Mouse (Mus musculus): ENCODE data around the gene Cenpt. TPM values are rescaled to one million over a fixed set of nuclear protein-coding genes. Genes with fewer than 3 reads are reported as not detected.

Gene Cenpt
- 1 to 10 TPM in 1 of 4 experiments, under 1 TPM in 3; 0.31 to 1.4 (median 0.72) TPM for total RNA-seq (2022)

DNA sequence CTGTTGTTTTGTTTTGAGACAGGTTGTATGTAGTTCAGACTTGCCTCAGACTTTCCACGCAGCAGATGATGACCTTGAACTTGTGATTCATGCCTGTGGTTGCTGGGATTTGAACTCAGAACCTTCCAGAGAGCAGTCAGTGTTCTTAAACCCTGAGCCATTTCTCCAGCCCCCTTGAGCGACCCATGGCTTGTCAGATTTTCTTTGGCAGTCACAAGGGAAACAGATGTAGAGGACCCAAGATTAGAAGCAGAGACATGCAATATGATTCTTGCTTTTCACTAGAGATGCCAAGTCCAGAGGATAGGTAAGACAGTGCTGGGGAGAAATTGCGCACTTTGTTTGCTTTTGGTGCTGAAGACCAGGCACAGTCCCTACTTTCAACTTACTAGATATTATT lies at the start of gene Cenpt:
Gene Cenpt (minus strand): TSS at position 101 of the 400 bp plus-strand sequence.
- DNase-seq (ENCODE audit: low spot score in 2 of 2): no peak

DNA sequence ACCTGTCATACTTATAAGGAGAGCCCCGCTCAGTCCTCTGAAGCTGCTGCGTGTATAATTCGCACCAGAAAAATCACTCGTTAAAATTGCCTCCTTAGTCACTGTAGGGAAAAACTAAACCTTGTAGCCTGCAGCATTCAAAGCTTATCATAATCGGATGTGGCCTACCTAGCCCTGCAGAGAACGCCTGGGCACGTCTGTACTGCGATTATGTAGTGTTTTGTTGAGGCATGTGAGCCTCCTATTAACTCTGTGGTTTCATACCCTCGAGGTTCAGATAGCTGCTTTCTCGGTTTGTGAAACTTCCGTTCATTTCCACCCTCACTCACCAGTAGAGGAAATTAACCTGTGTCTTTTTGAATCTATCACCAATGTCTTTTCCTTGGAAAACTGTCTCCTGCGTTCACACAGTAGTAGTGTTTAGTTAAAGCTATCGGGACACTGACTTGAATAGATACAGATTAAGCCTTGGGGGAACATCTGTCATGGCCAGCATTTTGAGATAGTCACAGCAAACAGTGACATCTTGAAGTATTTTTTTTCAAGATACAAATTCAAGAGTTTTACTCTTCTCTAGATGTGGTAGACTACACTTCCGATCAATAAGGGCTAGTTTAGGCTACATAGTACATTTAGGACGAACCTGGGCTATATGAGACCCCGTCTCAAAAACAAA lies 48.0 kb upstream of the Cenpt start:
- DNase-seq (ENCODE audit: low spot score in 2 of 2): no peak

DNA sequence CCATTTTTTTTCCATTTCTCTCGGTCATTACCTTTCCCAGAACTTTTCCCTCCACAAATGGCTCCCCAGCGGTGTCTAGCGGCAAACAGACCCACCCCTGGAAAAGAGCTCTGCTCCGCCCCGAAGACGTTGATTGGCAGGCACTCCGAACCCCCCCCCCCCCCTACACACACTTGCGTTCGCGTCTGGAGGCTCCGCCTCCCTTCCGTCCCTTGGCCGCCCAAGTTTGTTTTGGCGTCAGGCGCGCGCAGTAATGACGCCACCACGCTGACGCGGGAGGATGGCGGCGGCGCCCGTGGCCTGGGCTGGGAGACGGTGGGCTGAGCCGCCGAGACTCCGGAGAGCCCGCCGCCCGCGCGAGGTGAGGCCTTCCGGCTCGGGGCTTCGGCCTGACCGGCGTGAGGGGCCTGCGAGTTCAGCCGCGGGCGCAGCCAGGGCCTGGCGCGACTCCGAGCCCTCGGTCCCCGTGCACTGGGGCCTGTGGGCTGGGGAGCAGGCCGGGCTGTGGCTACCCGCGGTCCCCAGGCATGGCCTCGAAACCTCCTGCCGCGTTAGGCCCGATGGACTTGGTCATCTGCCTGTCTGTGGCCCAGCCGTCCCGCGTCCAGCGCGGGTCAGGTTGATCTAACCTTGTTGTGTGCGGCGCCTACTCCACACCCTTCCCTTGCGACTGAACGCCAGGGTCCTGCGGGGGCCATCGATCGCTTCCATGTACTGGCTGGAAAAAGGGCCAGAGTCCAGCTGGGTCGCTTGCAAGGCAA lies 47.3 kb upstream of the Cenpt start, which contains the start of gene Pskh1:
Gene Pskh1 (plus strand): TSS at position 262 of the 761 bp plus-strand sequence.
- peak; percentile 78 to 86 for DNase-seq (ENCODE audit: low spot score in 2 of 2)

DNA sequence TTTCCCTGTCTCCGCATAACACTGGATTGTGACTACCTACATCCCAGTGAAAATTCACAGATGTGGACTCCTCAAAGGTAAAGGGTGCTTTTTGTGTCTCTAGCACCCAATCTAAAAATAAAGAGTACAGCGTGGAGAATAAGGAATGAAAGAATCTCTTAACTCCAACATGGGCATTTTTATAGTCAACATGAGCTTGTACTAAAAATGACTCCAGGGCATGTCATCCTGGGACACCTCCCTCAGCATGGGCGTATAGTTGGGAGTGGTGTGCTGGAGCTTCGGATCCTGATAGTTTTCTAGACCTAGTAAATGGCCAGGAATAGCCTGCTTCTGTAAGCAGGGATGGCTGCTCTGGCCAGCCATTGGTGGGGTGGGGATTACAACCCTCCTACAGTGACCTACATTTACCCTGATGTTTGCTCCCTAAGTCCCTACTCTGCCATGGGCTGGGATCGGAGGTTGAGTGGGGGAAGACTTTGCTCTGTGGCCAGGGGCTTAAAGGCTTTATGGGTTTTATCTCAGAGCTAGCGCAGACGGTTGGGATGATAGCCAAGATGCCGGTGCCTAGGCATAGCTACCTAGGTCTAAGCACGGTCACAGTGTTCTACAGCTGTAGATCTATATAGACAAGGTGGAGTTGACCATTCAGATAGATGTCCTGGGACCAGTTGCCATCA lies 44.9 kb upstream of the Cenpt start:
- no peak for DNase-seq (ENCODE audit: low spot score in 2 of 2)

DNA sequence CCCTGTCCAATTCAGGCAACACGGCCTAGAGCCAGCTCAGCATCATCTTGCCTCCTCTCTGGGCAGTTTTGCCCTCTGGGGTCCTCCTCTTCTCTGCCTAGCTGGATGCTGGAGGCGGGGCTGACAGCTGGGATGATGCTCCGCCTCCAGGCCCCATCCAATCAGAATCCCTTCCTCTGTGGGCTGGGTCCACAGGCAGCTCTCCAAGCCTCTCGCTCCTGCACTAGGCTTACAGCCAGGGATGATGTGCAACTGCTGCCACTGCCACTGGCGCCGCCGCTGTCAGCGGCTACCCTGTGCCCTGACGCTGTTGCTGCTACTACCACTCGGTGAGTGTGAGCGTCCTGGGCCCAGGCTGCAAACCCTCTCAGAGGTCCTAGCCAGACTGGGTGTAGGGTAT lies 40.3 kb upstream of the Cenpt start, which contains the start of gene Nrn1l:
Gene Nrn1l (plus strand): TSS at position 229 of the 400 bp plus-strand sequence.
- DNase-seq (ENCODE audit: low spot score in 2 of 2): peak; percentile 40 to 61

DNA sequence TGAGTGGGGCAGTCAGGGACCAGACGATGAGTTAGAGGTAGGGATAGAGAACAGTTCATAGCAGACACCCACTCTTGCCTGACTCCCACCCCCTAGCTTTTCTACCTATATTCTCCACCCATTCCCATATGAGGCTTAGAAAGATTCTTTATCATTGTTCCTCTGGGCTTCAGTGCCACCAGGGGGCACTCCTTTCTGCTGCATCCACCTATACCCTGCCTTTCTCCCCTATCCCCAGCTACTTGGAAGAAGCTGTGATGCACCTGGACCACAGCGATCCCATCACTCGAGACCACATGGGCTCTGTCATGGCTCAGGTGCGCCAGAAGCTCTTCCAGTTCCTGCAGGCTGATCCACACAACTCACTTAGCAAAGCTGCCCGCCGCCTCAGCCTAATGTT lies 39.4 kb upstream of the Cenpt start:
- no peak for DNase-seq (ENCODE audit: low spot score in 2 of 2)

DNA sequence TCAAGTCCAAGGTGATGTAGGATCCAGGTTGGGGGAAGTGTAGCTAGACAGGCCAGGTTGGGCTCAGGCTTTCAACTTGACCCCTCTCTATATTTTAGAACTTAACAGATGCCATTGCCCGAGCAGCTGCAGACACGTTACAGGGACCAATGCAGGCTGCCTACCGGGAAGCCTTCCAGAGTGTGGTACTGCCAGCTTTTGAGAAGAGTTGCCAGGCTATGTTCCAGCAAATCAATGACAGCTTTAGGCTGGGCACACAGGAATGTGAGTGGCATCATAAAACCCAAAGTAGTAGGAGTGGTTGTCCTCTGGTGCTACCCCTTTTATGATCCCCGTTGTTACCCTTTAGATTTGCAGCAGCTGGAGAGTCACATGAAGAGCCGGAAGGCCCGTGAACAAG lies 37.8 kb upstream of the Cenpt start:
- peak; percentile 22 to 53 for DNase-seq (ENCODE audit: low spot score in 2 of 2)

DNA sequence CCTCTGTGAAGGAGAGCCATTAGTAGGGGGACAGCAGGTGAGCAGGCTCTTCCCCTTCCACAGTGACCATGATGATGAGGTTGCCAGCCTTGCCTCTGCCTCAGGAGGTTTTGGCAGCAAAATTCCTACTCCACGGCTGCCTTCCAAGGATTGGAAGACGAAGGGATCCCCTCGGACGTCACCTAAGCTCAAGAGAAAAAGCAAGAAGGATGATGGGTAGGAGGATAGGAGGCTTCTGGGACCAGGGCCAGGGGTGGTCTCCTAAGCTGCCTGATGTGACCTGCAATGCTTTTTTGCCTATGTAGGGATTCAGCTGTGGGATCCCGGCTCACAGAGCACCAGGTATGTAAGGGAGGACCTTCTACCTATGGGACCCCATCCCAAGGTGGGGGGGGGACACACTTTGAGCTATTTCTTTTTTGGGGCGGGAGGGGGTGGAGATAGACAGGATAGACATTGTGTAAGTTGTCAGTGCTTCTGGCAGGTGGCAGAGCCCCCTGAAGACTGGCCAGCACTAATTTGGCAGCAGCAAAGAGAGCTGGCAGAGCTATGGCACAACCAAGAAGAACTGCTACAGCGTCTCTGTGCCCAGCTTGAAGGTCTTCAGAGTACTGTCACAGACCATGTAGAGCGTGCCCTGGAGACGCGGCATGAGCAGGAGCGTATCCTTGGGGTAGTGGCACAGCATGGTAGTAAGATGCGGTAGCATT lies 36.8 kb upstream of the Cenpt start:
- DNase-seq (ENCODE audit: low spot score in 2 of 2): no peak

DNA sequence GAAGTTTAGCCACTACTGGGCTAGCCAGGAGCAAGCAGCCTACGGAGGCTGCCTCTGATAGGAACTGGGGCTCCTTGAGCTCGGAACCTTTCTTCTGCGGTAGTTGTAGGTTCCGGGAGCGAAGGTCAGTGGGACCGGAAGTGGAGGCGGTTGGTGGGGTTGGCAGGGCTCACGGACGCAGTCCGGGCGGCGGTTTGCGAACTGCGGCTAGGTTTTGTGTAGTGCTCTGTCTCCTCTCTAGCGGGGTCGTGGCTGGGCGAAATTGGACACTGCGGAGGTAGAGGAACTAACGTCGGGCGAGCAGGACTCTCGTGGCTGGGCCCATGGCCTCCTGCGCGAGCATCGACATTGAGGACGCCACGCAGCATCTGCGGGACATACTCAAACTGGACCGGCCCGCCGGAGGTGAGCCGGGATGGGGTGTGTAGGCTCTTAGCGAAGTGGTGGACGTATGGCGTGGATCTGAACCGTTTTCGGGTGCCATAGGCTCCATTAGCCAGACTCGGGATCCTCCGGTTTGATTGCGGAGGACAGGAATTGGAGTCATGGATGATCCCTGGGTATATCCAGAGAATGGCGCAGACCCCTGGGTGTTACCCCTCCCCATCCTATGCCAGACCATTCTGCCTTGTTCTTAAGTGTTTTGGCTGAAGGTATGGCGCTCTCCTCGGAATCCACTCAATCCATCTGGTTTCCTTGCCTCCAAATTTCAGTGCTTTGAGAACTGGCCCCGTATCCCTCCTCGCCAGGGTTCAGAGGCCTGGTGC lies 27.9 kb upstream of the Cenpt start, which contains the start of gene Edc4:
Gene Edc4 (plus strand): TSS at position 128 of the 767 bp plus-strand sequence.
- peak; percentile 70 to 76 for DNase-seq (ENCODE audit: low spot score in 2 of 2)

DNA sequence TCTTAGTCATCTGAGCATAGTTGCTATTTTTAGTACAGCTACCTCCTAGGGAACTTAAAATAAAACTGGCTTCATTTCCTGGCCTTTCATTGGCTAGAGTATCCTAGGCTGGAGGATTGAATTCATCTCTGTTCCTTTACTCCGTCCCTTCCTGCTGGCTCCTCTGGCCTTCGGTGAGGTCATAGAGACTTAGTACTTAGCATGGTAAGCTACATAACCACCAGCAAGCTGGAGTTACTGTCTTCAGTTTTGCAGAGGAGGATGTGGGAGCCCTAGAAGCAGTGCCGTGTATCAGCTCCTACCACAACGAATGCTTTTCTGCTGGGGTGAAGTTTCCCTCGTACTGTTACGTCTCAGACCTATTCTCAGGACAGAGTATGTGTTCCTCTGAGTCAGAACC lies 21.2 kb upstream of the Cenpt start:
- peak; percentile 37 to 51 for DNase-seq (ENCODE audit: low spot score in 2 of 2)

DNA sequence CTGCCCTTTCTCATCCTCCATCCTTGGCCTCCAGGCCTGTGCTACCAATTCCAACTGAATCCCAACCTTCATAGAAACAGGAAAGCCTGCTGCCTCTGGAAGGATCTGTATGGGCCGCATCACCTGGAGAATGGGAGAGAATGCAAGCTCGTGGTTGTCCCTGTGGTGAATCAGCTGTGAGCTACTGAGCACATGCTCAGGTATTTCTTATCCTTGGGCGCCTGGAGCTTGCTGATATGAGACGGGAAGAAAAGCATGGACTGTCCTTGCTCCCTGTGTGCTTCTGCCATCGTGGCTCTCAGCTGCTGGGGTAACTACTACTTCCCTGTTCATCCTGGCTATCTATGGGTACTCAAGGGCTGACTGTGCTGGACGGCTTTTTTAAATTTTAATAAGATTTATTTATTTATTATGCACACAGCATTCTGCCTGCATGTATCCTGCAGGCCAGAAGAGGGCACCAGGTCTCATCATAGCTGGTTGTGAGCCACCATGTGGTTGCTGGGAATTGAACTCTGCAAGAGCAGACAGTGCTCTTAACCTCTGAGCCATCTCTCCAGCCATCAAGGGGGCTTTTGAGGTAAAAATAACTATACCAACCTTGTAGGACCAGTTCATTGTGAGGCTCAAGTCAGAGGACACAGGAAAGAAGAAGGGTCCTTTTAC lies 13.4 kb upstream of the Cenpt start:
- no peak for DNase-seq (ENCODE audit: low spot score in 2 of 2)

DNA sequence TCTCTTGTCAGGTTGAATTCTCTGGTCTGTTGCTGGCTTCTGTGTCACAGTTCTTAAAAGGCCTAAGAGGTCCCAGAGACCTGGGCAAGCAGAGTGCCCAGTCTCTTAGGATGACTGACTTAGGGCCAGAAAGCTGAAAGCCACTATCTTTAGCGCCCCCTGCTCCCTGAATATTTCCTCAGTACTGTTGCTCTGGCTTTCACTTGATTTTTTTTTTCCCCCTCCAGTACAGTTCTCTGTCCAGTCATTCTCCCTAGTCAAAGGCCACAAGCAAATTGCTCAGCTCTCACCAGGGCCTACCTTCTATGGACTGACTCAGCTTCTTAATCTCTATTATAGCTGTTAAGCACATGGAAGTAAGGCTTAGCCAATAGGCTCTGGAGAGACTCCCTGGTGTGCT lies 8.9 kb upstream of the Cenpt start:
- no peak for DNase-seq (ENCODE audit: low spot score in 2 of 2)

DNA sequence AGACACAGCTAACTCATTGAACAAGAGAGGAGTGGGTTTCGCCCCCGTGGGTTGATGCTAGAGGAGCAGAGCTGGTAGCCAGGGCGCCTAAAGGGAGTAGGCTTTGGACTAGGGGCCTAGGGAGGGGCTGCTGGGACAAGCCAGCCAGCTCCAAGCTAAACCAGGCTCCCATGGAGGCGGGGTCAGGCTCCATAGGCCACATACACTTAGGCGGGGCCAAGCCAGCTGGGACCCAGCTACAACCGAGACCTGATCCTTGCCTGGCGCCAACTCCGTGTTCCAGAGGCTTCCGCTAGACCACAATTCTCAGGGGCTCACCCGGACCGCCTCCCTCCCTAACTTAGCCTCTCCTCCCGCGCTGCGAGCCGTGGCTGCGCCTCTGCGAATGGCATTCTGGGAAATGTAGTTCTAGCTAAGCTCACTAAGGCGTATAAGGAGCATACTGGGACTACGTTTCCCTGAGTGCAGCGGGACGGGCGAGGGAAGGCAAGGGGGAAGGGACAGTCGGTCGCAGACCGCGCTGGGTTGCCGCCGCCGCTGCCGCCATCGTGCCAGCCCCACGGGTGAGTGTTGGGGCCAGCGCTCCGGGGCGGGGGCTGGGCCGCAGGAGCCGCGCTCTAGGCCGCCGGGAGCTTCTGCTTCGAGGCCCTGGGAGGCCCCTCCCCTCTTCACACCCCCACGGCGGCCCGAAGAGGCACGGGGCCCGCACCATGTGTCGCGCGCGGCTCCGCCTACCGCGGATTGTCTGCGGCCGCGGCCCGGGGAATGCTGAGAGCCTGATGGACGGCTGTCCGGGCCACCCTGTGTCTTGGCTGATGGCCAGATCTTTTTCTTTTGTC lies 7.3 kb upstream of the Cenpt start, which contains the start of gene Nutf2:
Gene Nutf2 (plus strand): TSS at position 438 of the 839 bp plus-strand sequence.
- DNase-seq (ENCODE audit: low spot score in 2 of 2): peak; percentile 94 to 97

DNA sequence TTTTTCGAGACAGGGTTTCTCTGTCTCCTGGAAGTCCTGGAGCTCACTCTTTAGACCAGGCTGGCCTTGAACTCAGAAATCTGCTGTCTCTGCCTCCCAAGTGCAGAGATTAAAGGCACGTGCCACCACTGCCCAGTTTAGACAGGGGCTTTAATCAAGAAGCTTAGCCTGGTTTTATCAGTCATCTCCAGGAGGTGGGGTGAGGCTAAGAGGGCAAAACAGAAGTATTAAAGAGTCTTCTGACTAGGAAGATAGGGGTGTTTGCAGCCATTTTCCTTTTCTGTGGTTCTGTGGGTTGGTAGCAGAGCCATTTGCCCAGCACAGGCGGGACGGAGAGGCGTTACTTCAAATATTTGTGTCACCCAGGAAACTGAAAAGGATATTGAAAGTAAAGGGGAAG lies 6.2 kb upstream of the Cenpt start:
- DNase-seq (ENCODE audit: low spot score in 2 of 2): no peak

DNA sequence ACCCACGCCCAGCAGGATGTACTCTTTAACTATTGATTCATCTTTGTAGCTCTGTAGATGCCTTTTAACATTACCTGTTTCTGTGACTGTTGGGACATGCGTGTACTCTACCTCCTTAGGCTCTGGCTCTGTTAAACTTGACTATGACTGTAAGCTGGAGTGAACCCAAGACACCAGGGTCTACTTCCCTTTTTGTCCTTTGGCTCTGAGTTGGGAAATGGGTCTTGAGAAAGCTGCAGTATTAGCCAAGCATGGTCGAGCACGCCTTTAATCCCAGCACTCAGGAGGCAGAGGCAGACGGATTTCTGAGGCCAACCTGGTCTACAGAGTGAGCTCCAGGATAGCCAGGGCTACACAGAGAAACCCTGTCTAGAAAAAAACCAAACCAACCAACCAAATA lies 5.4 kb upstream of the Cenpt start:
- DNase-seq (ENCODE audit: low spot score in 2 of 2): no peak

DNA sequence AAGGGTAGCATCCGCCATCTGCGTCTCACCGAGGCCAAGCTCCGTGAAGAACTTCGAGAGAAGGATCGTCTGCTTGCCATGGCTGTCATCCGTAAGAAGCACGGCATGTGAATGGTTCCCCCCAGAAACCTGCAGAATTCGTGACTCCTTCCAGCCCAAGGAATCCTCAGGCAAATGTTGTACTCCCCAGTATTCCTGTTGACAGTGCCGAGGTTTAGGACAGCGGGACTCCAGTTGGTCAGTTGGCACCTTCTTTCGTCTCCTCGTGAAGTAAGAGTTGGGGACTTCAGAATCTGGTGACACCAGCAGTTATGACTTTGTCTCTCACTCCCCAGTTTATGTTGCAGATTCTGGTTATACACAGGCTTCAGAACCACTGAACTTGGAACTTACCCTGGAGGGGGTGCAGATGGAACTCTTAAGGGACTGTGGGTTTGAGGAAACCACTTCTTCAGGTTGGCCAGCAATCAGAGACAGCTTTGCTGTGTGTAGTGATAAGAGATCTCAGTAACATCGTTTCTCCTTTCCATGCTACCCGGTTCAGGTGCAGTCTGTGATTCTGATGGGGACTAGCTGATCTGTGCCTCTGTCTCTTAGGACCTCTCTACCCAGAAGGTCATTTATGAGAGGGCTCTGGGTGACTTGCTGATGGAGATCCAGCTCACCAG lies 3.2 kb upstream of the Cenpt start:
- DNase-seq (ENCODE audit: low spot score in 2 of 2): no peak

DNA sequence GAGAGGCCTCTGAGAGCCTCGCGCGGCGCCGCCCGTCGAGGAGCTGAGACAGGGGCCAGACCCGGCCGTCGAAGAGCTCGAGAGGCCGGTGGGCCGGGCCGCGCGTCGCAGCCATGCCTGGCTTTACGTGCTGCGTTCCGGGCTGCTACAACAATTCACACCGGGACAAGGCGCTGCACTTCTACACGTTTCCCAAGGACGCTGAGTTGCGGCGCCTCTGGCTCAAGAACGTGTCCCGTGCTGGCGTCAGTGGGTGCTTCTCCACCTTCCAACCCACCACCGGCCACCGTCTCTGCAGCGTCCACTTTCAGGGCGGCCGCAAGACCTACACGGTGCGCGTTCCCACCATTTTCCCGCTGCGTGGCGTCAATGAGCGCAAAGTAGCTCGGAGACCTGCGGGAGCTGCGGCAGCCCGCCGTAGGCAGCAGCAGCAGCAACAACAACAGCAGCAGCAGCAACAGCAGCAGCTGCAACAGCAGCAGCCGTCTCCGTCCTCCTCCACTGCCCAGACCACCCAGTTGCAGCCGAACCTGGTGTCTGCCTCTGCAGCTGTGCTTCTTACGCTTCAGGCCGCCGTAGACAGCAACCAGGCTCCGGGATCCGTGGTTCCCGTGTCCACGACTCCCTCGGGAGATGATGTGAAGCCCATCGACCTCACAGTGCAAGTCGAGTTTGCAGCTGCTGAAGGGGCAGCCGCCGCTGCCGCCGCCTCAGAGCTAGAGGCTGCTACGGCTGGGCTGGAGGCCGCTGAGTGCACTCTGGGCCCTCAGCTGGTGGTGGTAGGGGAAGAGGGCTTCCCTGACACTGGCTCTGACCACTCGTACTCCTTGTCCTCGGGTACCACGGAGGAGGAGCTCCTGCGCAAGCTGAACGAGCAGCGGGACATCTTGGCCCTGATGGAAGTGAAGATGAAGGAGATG lies 2.4 kb upstream of the Cenpt start:
- peak; percentile 18 to 39 for DNase-seq (ENCODE audit: low spot score in 2 of 2)

Measured in gastrocnemius, adult 8-10 months (tissue).